In the genomic region with DNA sequence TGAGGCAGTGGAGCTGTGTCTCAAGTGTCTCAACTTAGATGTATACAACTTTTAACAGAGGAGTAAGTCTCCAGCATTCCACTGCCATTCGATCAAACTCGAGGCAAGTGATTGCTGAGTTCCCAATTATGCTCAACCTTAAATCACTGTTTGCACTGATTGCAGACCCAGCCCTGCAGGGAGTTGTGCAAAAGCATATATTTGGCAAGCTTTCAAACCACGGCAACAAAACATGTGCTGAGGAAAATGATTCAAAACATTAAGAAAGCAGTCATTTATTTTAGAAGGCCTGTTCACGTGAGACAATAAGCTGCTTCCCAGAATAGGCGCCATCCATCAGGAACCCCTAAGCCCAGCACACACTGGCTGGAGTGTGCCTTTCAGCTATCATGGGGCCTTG, we compare ENCODE assay signal across 28 mouse cellular contexts.
A peak's percentile ranks its signal among the peaks of the same experiment; 100 is the strongest.
DNase-seq lines count a peak whose midpoint lies in the region; ATAC-seq and TF ChIP-seq lines count a peak whose summit lies in the region.
"Had no signal": no experiment of that assay in that cellular context is flagged by ENCODE, and none has a peak within 500 bp of the region (broad histone marks: within the 10 kb centered on the region; RNA-seq: fewer than 3 reads in every experiment).

No protein-coding gene starts in this region.

- no peaks in the 10 kb centered on the region for H3K9me3 ChIP-seq in forebrain, embryonic 14.5 days (replicated peaks; ENCODE audit: control insufficient read depth, low read length)
- H3K9me3 ChIP-seq in forebrain, embryonic 15.5 days, result no peaks in the 10 kb centered on the region
- no peaks in the 10 kb centered on the region for H3K9me3 ChIP-seq in lung, embryonic 14.5 days (ENCODE audit: low read depth, low read length)
- H3K9me3 ChIP-seq in hindbrain, postnatal 0 days (ENCODE audit: low read length), result no peaks in the 10 kb centered on the region
- H3K9me3 ChIP-seq: heart, embryonic 13.5 days; intestine, embryonic 15.5 days; limb, embryonic 10.5 days; limb, embryonic 15.5 days; liver, embryonic 13.5 days; neural tube, embryonic 12.5 days had no signal

- H3K4me2 ChIP-seq in forebrain, embryonic 14.5 days (ENCODE audit: low read length), result no peak overlapping the region
- no peak overlapping the region for H3K4me2 ChIP-seq in forebrain, embryonic 15.5 days (replicated peaks)
- no peak overlapping the region for H3K4me2 ChIP-seq in lung, embryonic 14.5 days
- no peak overlapping the region for H3K4me2 ChIP-seq in hindbrain, postnatal 0 days (ENCODE audit: low read depth, low read length)
- H3K4me2 ChIP-seq: heart, embryonic 13.5 days; intestine, embryonic 15.5 days; limb, embryonic 15.5 days; liver, embryonic 13.5 days; midbrain, embryonic 11.5 days; neural tube, embryonic 12.5 days had no signal

- no peak for TF ChIP-seq CTCF in lung, embryonic 14.5 days (IDR thresholded peaks at IDR 0.05; ENCODE audit: low read depth)
- TF ChIP-seq CTCF in hindbrain, postnatal 0 days (IDR thresholded peaks at IDR 0.05; ENCODE audit: low read depth), result no peak

- no peaks in the 10 kb centered on the region for H3K27me3 ChIP-seq in forebrain, embryonic 14.5 days (replicated peaks; ENCODE audit: control insufficient read depth, insufficient read depth, low read length)
- no peaks in the 10 kb centered on the region for H3K27me3 ChIP-seq in forebrain, embryonic 15.5 days
- no peaks in the 10 kb centered on the region for H3K27me3 ChIP-seq in lung, embryonic 14.5 days (ENCODE audit: insufficient read depth, low read length)
- no peaks in the 10 kb centered on the region for H3K27me3 ChIP-seq in hindbrain, postnatal 0 days (ENCODE audit: insufficient read depth, low read length)
- H3K27me3 ChIP-seq: heart, embryonic 13.5 days; intestine, embryonic 15.5 days; limb, embryonic 15.5 days; liver, embryonic 13.5 days; neural tube, embryonic 12.5 days had no signal

- H3K27ac ChIP-seq in forebrain, embryonic 14.5 days (ENCODE audit: low read depth, low read length), result no peak overlapping the region
- H3K27ac ChIP-seq in forebrain, embryonic 15.5 days (replicated peaks), result no peak overlapping the region
- H3K27ac ChIP-seq in lung, embryonic 14.5 days (ENCODE audit: low read depth), result no peak overlapping the region
- H3K27ac ChIP-seq in hindbrain, postnatal 0 days, result no peak overlapping the region
- H3K27ac ChIP-seq: heart, embryonic 13.5 days; intestine, embryonic 15.5 days; limb, embryonic 10.5 days; limb, embryonic 15.5 days; liver, embryonic 13.5 days; neural tube, embryonic 12.5 days had no signal

- H3K4me3 ChIP-seq in forebrain, embryonic 14.5 days (ENCODE audit: low read depth, low read length), result no peak overlapping the region
- no peak overlapping the region for H3K4me3 ChIP-seq in forebrain, embryonic 15.5 days
- no peak overlapping the region for H3K4me3 ChIP-seq in lung, embryonic 14.5 days (ENCODE audit: low read depth, low read length)
- no peak overlapping the region for H3K4me3 ChIP-seq in hindbrain, postnatal 0 days (ENCODE audit: low read length)
- H3K4me3 ChIP-seq: heart, embryonic 13.5 days; intestine, embryonic 15.5 days; limb, embryonic 10.5 days; limb, embryonic 15.5 days; liver, embryonic 13.5 days; neural tube, embryonic 12.5 days had no signal

- no peak overlapping the region for H3K9ac ChIP-seq in forebrain, embryonic 14.5 days (ENCODE audit: low read length)
- no peak overlapping the region for H3K9ac ChIP-seq in forebrain, embryonic 15.5 days (replicated peaks)
- no peak overlapping the region for H3K9ac ChIP-seq in lung, embryonic 14.5 days
- H3K9ac ChIP-seq in hindbrain, postnatal 0 days (replicated peaks; ENCODE audit: low read length), result no peak overlapping the region
- H3K9ac ChIP-seq: heart, embryonic 13.5 days; intestine, embryonic 15.5 days; limb, embryonic 15.5 days; liver, embryonic 13.5 days; neural tube, embryonic 12.5 days had no signal

- H3K36me3 ChIP-seq in forebrain, embryonic 14.5 days (ENCODE audit: control insufficient read depth, insufficient read depth, low read length), result no peaks in the 10 kb centered on the region
- H3K36me3 ChIP-seq in forebrain, embryonic 15.5 days, result no peaks in the 10 kb centered on the region
- H3K36me3 ChIP-seq in lung, embryonic 14.5 days (ENCODE audit: insufficient read depth), result no peaks in the 10 kb centered on the region
- no peaks in the 10 kb centered on the region for H3K36me3 ChIP-seq in hindbrain, postnatal 0 days (ENCODE audit: insufficient read depth, low read length)
- H3K36me3 ChIP-seq: intestine, embryonic 15.5 days; limb, embryonic 10.5 days; liver, embryonic 13.5 days; neural tube, embryonic 12.5 days had no signal

- peaks cover 11% of the 10 kb centered on the region for H3K4me1 ChIP-seq in forebrain, embryonic 14.5 days (ENCODE audit: control insufficient read depth, insufficient read depth, low read length)
- H3K4me1 ChIP-seq in forebrain, embryonic 15.5 days, result peaks cover 32% of the 10 kb centered on the region
- no peaks in the 10 kb centered on the region for H3K4me1 ChIP-seq in lung, embryonic 14.5 days (ENCODE audit: insufficient read depth)
- peaks cover 9% of the 10 kb centered on the region for H3K4me1 ChIP-seq in hindbrain, postnatal 0 days (ENCODE audit: insufficient read depth, low read length)
- H3K4me1 ChIP-seq: intestine, embryonic 15.5 days; limb, embryonic 10.5 days had no signal

- DNase-seq in forebrain, embryonic 14.5 days (ENCODE audit: low spot score), result peak; percentile 32
- DNase-seq in lung, embryonic 14.5 days, result peak; percentile 17
- no peak for DNase-seq in lung, postnatal 4 days
- DNase-seq in adipocyte (ENCODE audit: low spot score), result peak; percentile 26
- DNase-seq in hindbrain, postnatal 0 days (ENCODE audit: low spot score), result peak; percentile 40
- no peak for DNase-seq in layer of hippocampus, postnatal 10 days (ENCODE audit: low spot score in 2 of 2)
- DNase-seq in adrenal gland, adult (ENCODE audit: inconsistent age in 2 of 2, low spot score in 1 of 2), result no peak
- DNase-seq: adrenal gland, adult 8-10 months; cerebellum, adult 11 months; cerebellum, adult 9-10 months; embryo, embryonic 11 days; heart, postnatal 10 days; kidney, adult 8-10 months; kidney, postnatal 10 days; liver, embryonic 13.5 days; lung, postnatal 14 days; retina, postnatal 1 day; right cerebral cortex, postnatal 14 days; thymus, postnatal 25 days had no signal

- WGBS in forebrain, embryonic 14.5 days, result 37% methylated on average over 5 of the region's 5 CpGs
- WGBS in forebrain, embryonic 15.5 days, result 24% methylated on average over 5 of the region's 5 CpGs
- 48% methylated on average over 5 of the region's 5 CpGs for WGBS in lung, embryonic 14.5 days
- WGBS in hindbrain, postnatal 0 days, result 39% methylated on average over 5 of the region's 5 CpGs

- ATAC-seq in forebrain, embryonic 14.5 days, result no peak
- no peak for ATAC-seq in forebrain, embryonic 15.5 days (replicated peaks)
- no peak for ATAC-seq in lung, embryonic 14.5 days (ENCODE audit: insufficient read depth)
- ATAC-seq in hindbrain, postnatal 0 days, result no peak
- ATAC-seq: forebrain, embryonic 16.5 days; intestine, embryonic 15.5 days; midbrain, embryonic 16.5 days had no signal

Comparison
In these comparisons a context has a peak if more than half of its experiments do, and no peak if none do; other contexts are left out.
1. DNase-seq: peak in forebrain, embryonic 14.5 days (single experiment), lung, embryonic 14.5 days (single experiment), adipocyte (single experiment) and hindbrain, postnatal 0 days (single experiment); none in lung, postnatal 4 days (0 of 2), layer of hippocampus, postnatal 10 days (0 of 2) and adrenal gland, adult (0 of 2).